Mouse (Mus musculus) gastrocnemius, postnatal 14 days (tissue): ENCODE results near the gene Gm5127. TPM values are rescaled to one million over a fixed set of nuclear protein-coding genes. Genes with fewer than 3 reads are reported as not detected.

Experiments used
- microRNA-seq, 2 experiments: library from miRNA; unstranded; fragments of <30 nt; microRNA quantifications; one replicate each; pipeline ENCODE4 v1.2.0; 2021
- total RNA-seq, 2 experiments: library from RNA; stranded (reverse); gene quantifications; 2 replicates each; pipeline ENCODE4 v1.2.3; 2021

Gene Gm5127
- total RNA-seq, 2 experiments from 2014 or later = not detected

Small RNA genes lying within 50 kb of the gene (microRNA-seq; reads per million reads assigned to microRNA genes)
- gene Gm22102 = 0 reads per million in 2 experiments

Other genes starting within 250 kb of the Gm5127 start
- gene Fndc3c1, start 97.8 kb upstream of the Gm5127 start, total RNA-seq = 10 to 100 TPM in 1 of 2 experiments, 1 to 10 TPM in 1; 6.5 to 11.4 TPM
- gene Cysltr1, start 20.5 kb downstream of the Gm5127 start, total RNA-seq = 1 to 10 TPM in 1 of 2 experiments, under 1 TPM in 1; 0.51 to 1.3 TPM